Mouse (Mus musculus): ENCODE results near the gene Fank1. TPM values are rescaled to one million over a fixed set of nuclear protein-coding genes. Genes with fewer than 3 reads are reported as not detected.
"Not testable (repeated sequence)": the region's sequence is repeated elsewhere in the genome, so short reads cannot be mapped to it uniquely, and the experiment has no call there.

Fank1 gene
- polyA plus RNA-seq, 2 experiments = 0.30 to 0.31 TPM

GRCm38 (mm10) chr7:133876646-133877342 is 100.1 kb downstream of the Fank1 start:
- Histone ChIP-seq H3K36me3 (ENCODE audit: control insufficient read depth, insufficient read depth, low read length) (no peaks in the 10 kb centered on the region), H3K4me2 (replicated peaks; ENCODE audit: low read depth, low read length, severe bottlenecking) (no peak overlapping the region), H3K27ac (replicated peaks; ENCODE audit: low read depth, low read length) (no peak overlapping the region), H3K9ac (ENCODE audit: low read depth, low read length, severe bottlenecking) (no peak overlapping the region), H3K4me1 (ENCODE audit: control insufficient read depth, insufficient read depth, low read length) (peaks cover 5% of the 10 kb centered on the region; the same call in 1 of the 2 replicates), H3K9me3 (ENCODE audit: control insufficient read depth, low read length) (no peaks in the 10 kb centered on the region), H3K27me3 (ENCODE audit: control insufficient read depth, insufficient read depth, low read length) (no peaks in the 10 kb centered on the region), H3K4me3 (replicated peaks; ENCODE audit: low read length) (no peak overlapping the region)
- WGBS = 69% methylated on average over 17 of the region's 17 CpGs
- no peak for TF ChIP-seq POLR2A (IDR thresholded peaks at IDR 0.05; ENCODE audit: borderline replicate concordance, extremely low read depth, insufficient read depth, insufficient read length)
- DNase-seq (ENCODE audit: low spot score) = no peak
- no peak for ATAC-seq (ENCODE audit: low FRiP score, low read depth)

GRCm38 (mm10) chr7:133879761-133880160 is 103.1 kb downstream of the Fank1 start:
- no peak for ATAC-seq (ENCODE audit: low FRiP score, low read depth)

GRCm38 (mm10) chr7:133884759-133885431 is 108.2 kb downstream of the Fank1 start:
- H3K4me3 ChIP-seq (replicated peaks; ENCODE audit: low read length); H3K4me2 ChIP-seq (replicated peaks; ENCODE audit: low read depth, low read length, severe bottlenecking); H3K36me3 ChIP-seq (ENCODE audit: control insufficient read depth, insufficient read depth, low read length); H3K9ac ChIP-seq (ENCODE audit: low read depth, low read length, severe bottlenecking); H3K4me1 ChIP-seq (ENCODE audit: control insufficient read depth, insufficient read depth, low read length); H3K27ac ChIP-seq (replicated peaks; ENCODE audit: low read depth, low read length); H3K27me3 ChIP-seq (ENCODE audit: control insufficient read depth, insufficient read depth, low read length); H3K9me3 ChIP-seq (ENCODE audit: control insufficient read depth, low read length): not testable (repeated sequence)
- DNase-seq (ENCODE audit: low spot score) = peak; percentile 9
- peak; percentile 78 for ATAC-seq (ENCODE audit: low FRiP score, low read depth)
- WGBS = 21% methylated on average over 4 of the region's 9 CpGs

More at GRCm38 (mm10) chr7:133879761-133880160, 103.1 kb downstream of the Fank1 start:
- Histone ChIP-seq H3K4me3 (replicated peaks; ENCODE audit: low read length) (no peak overlapping the region), H3K36me3 (ENCODE audit: control insufficient read depth, insufficient read depth, low read length) (no peaks in the 10 kb centered on the region), H3K9me3 (ENCODE audit: control insufficient read depth, low read length) (no peaks in the 10 kb centered on the region), H3K27ac (replicated peaks; ENCODE audit: low read depth, low read length) (no peak overlapping the region), H3K27me3 (ENCODE audit: control insufficient read depth, insufficient read depth, low read length) (no peaks in the 10 kb centered on the region), H3K9ac (ENCODE audit: low read depth, low read length, severe bottlenecking) (no peak overlapping the region), H3K4me2 (replicated peaks; ENCODE audit: low read depth, low read length, severe bottlenecking) (no peak overlapping the region), H3K4me1 (ENCODE audit: control insufficient read depth, insufficient read depth, low read length) (peaks cover 5% of the 10 kb centered on the region; the same call in 1 of the 2 replicates)
- WGBS = 87% methylated on average over 8 of the region's 8 CpGs
- DNase-seq (ENCODE audit: low spot score) = no peak
- no peak for TF ChIP-seq POLR2A (IDR thresholded peaks at IDR 0.05; ENCODE audit: borderline replicate concordance, extremely low read depth, insufficient read depth, insufficient read length)

GRCm38 (mm10) chr7:133888926-133889920 is 112.6 kb downstream of the Fank1 start:
- H3K4me2 ChIP-seq (replicated peaks; ENCODE audit: low read depth, low read length, severe bottlenecking) = no peak overlapping the region
- peaks cover 2% of the 10 kb centered on the region; the same call in 1 of the 2 replicates for H3K36me3 ChIP-seq (ENCODE audit: control insufficient read depth, insufficient read depth, low read length)
- H3K4me3 ChIP-seq (replicated peaks; ENCODE audit: low read length) = no peak overlapping the region
- no peak for TF ChIP-seq POLR2A (IDR thresholded peaks at IDR 0.05; ENCODE audit: borderline replicate concordance, extremely low read depth, insufficient read depth, insufficient read length)
- H3K27ac ChIP-seq (replicated peaks; ENCODE audit: low read depth, low read length) = no peak overlapping the region
- ATAC-seq (ENCODE audit: low FRiP score, low read depth) (no peak), DNase-seq (ENCODE audit: low spot score) (peak; percentile 10)
- no peaks in the 10 kb centered on the region for H3K9me3 ChIP-seq (ENCODE audit: control insufficient read depth, low read length)
- H3K9ac ChIP-seq (ENCODE audit: low read depth, low read length, severe bottlenecking) = no peak overlapping the region
- no peaks in the 10 kb centered on the region for H3K27me3 ChIP-seq (ENCODE audit: control insufficient read depth, insufficient read depth, low read length)
- 80% methylated on average over 19 of the region's 19 CpGs for WGBS
- H3K4me1 ChIP-seq (ENCODE audit: control insufficient read depth, insufficient read depth, low read length) = no peaks in the 10 kb centered on the region

GRCm38 (mm10) chr7:133889986-133890385 is 113.3 kb downstream of the Fank1 start:
- ATAC-seq (ENCODE audit: low FRiP score, low read depth) = no peak

More at GRCm38 (mm10) chr7:133889986-133890385, 113.3 kb downstream of the Fank1 start:
- Histone ChIP-seq H3K36me3 (ENCODE audit: control insufficient read depth, insufficient read depth, low read length) (peaks cover 2% of the 10 kb centered on the region; the same call in 1 of the 2 replicates), H3K9ac (ENCODE audit: low read depth, low read length, severe bottlenecking) (no peak overlapping the region), H3K27ac (replicated peaks; ENCODE audit: low read depth, low read length) (no peak overlapping the region), H3K4me1 (ENCODE audit: control insufficient read depth, insufficient read depth, low read length) (no peaks in the 10 kb centered on the region), H3K4me3 (replicated peaks; ENCODE audit: low read length) (no peak overlapping the region), H3K27me3 (ENCODE audit: control insufficient read depth, insufficient read depth, low read length) (no peaks in the 10 kb centered on the region), H3K9me3 (ENCODE audit: control insufficient read depth, low read length) (no peaks in the 10 kb centered on the region), H3K4me2 (replicated peaks; ENCODE audit: low read depth, low read length, severe bottlenecking) (no peak overlapping the region)
- TF ChIP-seq POLR2A (IDR thresholded peaks at IDR 0.05; ENCODE audit: borderline replicate concordance, extremely low read depth, insufficient read depth, insufficient read length) = no peak
- 78% methylated on average over 4 of the region's 4 CpGs for WGBS
- no peak for DNase-seq (ENCODE audit: low spot score)
